Mouse (Mus musculus) heart, adult 2 months (tissue): ENCODE data around the gene Pcgf3.

ENCODE experiments used
- CTCF ChIP-seq: fragments of 200-600 bp; IDR thresholded peaks from 2 replicates; pipeline ENCODE4 v1.8.1; 2022; ENCODE audit warnings: antibody characterized with exemption, mild to moderate bottlenecking, moderate library complexity
- EP300 ChIP-seq: fragments of 200-500 bp; IDR thresholded peaks from 2 replicates; pipeline ENCODE4 v1.6.1; 2011; ENCODE audit warnings: low read depth, low read length, control low read depth; ENCODE audit not compliant: insufficient read depth
- POLR2A ChIP-seq: fragments of 200-500 bp; IDR thresholded peaks from 2 replicates; pipeline ENCODE4 v1.6.1; 2011; ENCODE audit warnings: mild to moderate bottlenecking, low read depth, low read length, control low read depth; ENCODE audit not compliant: insufficient read depth

GRCm38 (mm10) chr5:108461082-108462065, at the start of gene Pcgf3:
- TF ChIP-seq POLR2A = peak; percentile 77
- peak; percentile 50; the same call in 1 of the 2 replicates for TF ChIP-seq EP300
- no peak for TF ChIP-seq CTCF
